Mouse (Mus musculus): ENCODE measurements around the gene Cyp2d11. TPM values are rescaled to one million over a fixed set of nuclear protein-coding genes. Genes with fewer than 3 reads are reported as not detected.
A peak's percentile ranks its signal among the peaks of the same experiment; 100 is the strongest.
"Not testable (repeated sequence)": the region's sequence is repeated elsewhere in the genome, so short reads cannot be mapped to it uniquely, and the experiment has no call there.

The Cyp2d11 gene
- polyA plus RNA-seq, 1 experiment from 2014 or later, result not detected

DNA sequence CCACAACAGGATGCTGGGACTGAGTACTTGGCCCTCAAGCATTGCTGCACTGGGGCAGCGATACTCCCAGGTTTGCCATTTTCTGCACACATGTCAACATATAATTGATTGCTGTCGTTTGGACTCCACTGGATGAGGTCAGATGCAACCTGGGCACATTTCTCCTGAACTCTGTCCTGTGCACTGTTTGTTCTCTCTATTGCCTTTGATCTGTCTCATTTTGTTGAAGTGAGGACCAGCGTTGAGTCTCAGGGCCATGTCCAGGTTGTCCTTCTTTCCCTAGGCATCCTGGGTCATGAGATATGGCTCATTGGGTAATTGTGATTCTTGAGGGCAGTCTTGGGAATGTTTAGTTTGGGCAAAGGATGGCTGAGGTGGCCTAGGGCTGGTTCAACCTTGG lies 2.1 kb upstream of the Cyp2d11 start:
- WGBS, result 87% methylated on average over 3 of the region's 3 CpGs
- not testable (repeated sequence) for H3K4me2 ChIP-seq (replicated peaks; ENCODE audit: low read depth, low read length); DNase-seq (ENCODE audit: low spot score)

DNA sequence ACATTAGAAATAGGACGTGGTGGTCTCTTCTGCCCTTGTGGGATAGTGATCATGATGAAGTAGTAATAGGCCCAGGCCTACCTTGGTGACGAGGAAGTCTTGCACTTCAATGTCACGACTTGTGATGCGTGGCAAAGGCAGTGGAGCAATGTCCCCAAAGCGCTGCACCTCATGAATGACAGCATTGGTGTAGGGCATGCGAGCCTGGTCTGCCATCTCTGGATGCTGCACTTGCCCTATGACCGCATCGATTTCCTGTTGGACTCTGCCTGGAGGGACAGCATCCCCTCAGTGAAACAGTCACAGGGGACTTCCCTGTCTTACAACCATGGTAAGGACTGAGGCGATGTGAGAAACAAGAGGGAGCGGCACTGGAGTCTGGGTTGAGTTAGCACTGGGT lies 3.9 kb downstream of the Cyp2d11 start:
- H3K9ac ChIP-seq (ENCODE audit: low read depth, low read length); ATAC-seq (ENCODE audit: low FRiP score); DNase-seq (ENCODE audit: low spot score); H3K9me3 ChIP-seq (ENCODE audit: control insufficient read depth, low read length); H3K36me3 ChIP-seq (ENCODE audit: control insufficient read depth, insufficient read depth, low read length); H3K4me2 ChIP-seq (replicated peaks; ENCODE audit: low read depth, low read length); H3K4me1 ChIP-seq (replicated peaks; ENCODE audit: control insufficient read depth, insufficient read depth, low read length); H3K27ac ChIP-seq (ENCODE audit: low read depth, low read length); H3K27me3 ChIP-seq (ENCODE audit: control insufficient read depth, insufficient read depth, low read length); H3K4me3 ChIP-seq (ENCODE audit: low read depth, low read length): not testable (repeated sequence)
- WGBS, result 92% methylated on average over 10 of the region's 10 CpGs

More for the DNA sequence above, 2.1 kb upstream of the Cyp2d11 start:
- ATAC-seq (ENCODE audit: low FRiP score); H3K4me1 ChIP-seq (replicated peaks; ENCODE audit: control insufficient read depth, insufficient read depth, low read length); H3K9me3 ChIP-seq (ENCODE audit: control insufficient read depth, low read length); H3K4me3 ChIP-seq (ENCODE audit: low read depth, low read length); H3K27me3 ChIP-seq (ENCODE audit: control insufficient read depth, insufficient read depth, low read length); H3K27ac ChIP-seq (ENCODE audit: low read depth, low read length); H3K9ac ChIP-seq (ENCODE audit: low read depth, low read length); H3K36me3 ChIP-seq (ENCODE audit: control insufficient read depth, insufficient read depth, low read length): not testable (repeated sequence)

DNA sequence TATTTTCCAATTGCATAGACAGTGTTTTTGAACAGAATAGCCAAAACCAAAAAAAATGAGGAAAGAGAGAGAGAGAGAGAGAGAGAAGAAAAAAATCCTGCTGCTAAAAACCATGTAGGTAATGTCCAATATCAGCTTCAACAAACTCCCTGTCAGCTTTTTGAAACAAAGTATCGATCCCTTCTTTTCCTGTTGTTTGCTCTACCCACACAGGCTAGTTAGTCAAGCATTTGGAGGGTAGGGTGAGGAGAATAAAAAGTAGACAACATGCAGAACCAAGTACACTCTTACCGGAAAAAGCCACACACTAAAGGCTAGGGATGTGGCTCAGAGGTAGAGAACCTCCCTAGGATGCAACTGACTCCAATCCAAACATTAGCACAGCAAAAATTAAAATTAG lies 8.1 kb downstream of the Cyp2d11 start:
- no peaks in the 10 kb centered on the region for H3K4me1 ChIP-seq (replicated peaks; ENCODE audit: control insufficient read depth, insufficient read depth, low read length)
- no peak overlapping the region for H3K27ac ChIP-seq (ENCODE audit: low read depth, low read length)
- no peak overlapping the region for H3K9ac ChIP-seq (ENCODE audit: low read depth, low read length)
- ATAC-seq (ENCODE audit: low FRiP score) (no peak), DNase-seq (ENCODE audit: low spot score) (no peak)
- no peak overlapping the region for H3K4me3 ChIP-seq (ENCODE audit: low read depth, low read length)
- no peak overlapping the region for H3K4me2 ChIP-seq (replicated peaks; ENCODE audit: low read depth, low read length)
- H3K9me3 ChIP-seq (ENCODE audit: control insufficient read depth, low read length), result no peaks in the 10 kb centered on the region
- H3K27me3 ChIP-seq (ENCODE audit: control insufficient read depth, insufficient read depth, low read length), result no peaks in the 10 kb centered on the region
- no peaks in the 10 kb centered on the region for H3K36me3 ChIP-seq (ENCODE audit: control insufficient read depth, insufficient read depth, low read length)
- WGBS, result 94% methylated on average over 2 of the region's 2 CpGs

DNA sequence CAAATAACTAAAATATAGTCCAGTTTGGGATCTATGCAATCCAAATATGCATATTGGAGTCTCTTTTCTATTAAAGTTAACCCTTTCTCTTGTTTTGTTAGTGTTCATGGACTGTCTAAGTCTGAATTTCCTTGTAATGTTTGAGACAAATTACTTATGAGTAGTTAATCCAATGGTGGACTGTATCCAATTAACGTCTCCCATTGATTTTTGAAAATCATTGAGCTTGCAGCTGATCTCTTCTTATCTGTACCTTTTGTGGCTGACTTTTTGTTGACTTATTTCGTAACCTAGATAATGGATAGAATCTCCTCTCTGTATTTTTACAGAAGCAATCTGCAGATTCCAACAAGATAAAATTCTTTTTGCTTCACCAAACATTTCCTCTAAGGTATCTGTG lies 11.4 kb downstream of the Cyp2d11 start:
- WGBS, result 90% methylated on average over 2 of the region's 2 CpGs

DNA sequence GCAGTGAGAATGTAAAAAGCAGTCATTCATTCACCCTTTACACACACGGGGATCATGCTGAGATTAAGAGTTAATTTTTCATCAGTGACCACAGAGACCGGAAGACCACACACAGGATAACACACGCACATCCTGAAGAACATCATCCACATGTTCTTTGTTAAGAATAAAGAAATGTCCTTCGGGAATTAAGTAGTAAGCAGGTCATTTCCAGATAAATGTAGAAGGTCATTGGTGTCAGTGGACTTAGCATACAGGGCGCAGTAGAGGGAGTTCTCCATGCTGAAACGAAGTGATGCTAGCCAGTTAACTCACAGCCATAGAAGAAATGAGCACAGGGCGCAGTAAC lies 13.1 kb downstream of the Cyp2d11 start:
- 39% methylated on average over 7 of the region's 7 CpGs for WGBS
- H3K9ac ChIP-seq (ENCODE audit: low read depth, low read length), result peak overlapping the region; percentile 45; the same call in 1 of the 2 replicates
- no peaks in the 10 kb centered on the region for H3K9me3 ChIP-seq (ENCODE audit: control insufficient read depth, low read length)
- DNase-seq (ENCODE audit: low spot score) (no peak), ATAC-seq (ENCODE audit: low FRiP score) (0 out of 2 replicates have a peak, but pooled peaks have one; percentile 4)
- H3K27ac ChIP-seq (ENCODE audit: low read depth, low read length), result no peak overlapping the region
- peak overlapping the region; percentile 59 for H3K4me2 ChIP-seq (replicated peaks; ENCODE audit: low read depth, low read length)
- H3K27me3 ChIP-seq (ENCODE audit: control insufficient read depth, insufficient read depth, low read length), result no peaks in the 10 kb centered on the region
- H3K36me3 ChIP-seq (ENCODE audit: control insufficient read depth, insufficient read depth, low read length), result no peaks in the 10 kb centered on the region
- no peaks in the 10 kb centered on the region for H3K4me1 ChIP-seq (replicated peaks; ENCODE audit: control insufficient read depth, insufficient read depth, low read length)
- H3K4me3 ChIP-seq (ENCODE audit: low read depth, low read length), result peak overlapping the region; percentile 30

More for the DNA sequence above, 11.4 kb downstream of the Cyp2d11 start:
- H3K9ac ChIP-seq (ENCODE audit: low read depth, low read length), result no peak overlapping the region
- H3K4me3 ChIP-seq (ENCODE audit: low read depth, low read length), result no peak overlapping the region
- ATAC-seq (ENCODE audit: low FRiP score) (no peak), DNase-seq (ENCODE audit: low spot score) (no peak)
- H3K27ac ChIP-seq (ENCODE audit: low read depth, low read length), result no peak overlapping the region
- no peaks in the 10 kb centered on the region for H3K9me3 ChIP-seq (ENCODE audit: control insufficient read depth, low read length)
- no peaks in the 10 kb centered on the region for H3K27me3 ChIP-seq (ENCODE audit: control insufficient read depth, insufficient read depth, low read length)
- H3K36me3 ChIP-seq (ENCODE audit: control insufficient read depth, insufficient read depth, low read length), result no peaks in the 10 kb centered on the region
- no peak overlapping the region for H3K4me2 ChIP-seq (replicated peaks; ENCODE audit: low read depth, low read length)
- no peaks in the 10 kb centered on the region for H3K4me1 ChIP-seq (replicated peaks; ENCODE audit: control insufficient read depth, insufficient read depth, low read length)

DNA sequence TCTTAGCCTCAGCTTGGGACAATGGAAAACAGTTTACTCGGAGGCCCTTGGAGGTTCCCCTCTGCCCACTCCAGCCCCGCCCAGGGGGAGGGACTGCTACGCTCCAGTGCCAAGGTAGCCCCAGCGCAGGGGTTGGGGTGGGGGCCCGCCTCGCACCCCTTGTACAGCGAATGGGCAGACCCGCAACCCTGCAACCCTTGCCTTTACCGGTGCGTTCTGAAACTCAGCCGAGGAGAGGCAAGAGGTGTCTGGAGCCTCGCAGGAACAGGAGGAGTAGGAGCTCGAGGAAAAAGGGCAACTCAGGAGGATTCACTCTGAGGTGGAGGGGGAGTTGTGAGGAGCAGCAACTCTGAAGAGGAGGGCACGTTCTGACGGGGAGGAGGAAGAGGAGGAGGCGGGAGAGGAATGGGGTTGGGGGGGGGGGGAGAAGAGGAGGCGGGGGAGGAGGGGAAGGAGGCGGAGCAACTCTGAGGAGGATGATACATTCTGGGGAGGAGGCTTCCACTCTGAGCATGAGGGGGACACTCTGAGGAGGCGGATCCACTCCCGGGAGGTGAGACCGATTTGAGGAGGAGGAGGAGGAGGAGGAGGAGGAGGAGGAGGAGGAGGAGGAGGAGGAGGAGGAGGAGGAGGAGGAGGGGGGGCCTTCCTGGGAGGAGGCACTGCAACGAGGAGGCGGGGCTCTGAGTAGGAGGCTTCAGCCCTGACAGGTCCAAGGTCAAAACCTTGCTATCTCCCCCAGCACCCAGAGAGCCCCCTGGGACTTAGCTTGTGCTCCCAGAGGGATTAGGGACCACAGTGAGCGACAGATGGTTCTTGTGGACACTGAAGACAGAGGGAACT lies 13.7 kb downstream of the Cyp2d11 start, which contains the start of gene Cyp2d22:
Gene Cyp2d22 (minus strand): TSS at position 390 of the 843 bp plus-strand sequence.
- Histone ChIP-seq H3K4me3 (ENCODE audit: low read depth, low read length) (peak within 1 kb of the TSS; percentile 30), H3K36me3 (ENCODE audit: control insufficient read depth, insufficient read depth, low read length) (no peaks in the 10 kb centered on the region), H3K9me3 (ENCODE audit: control insufficient read depth, low read length) (no peaks in the 10 kb centered on the region), H3K27me3 (ENCODE audit: control insufficient read depth, insufficient read depth, low read length) (no peaks in the 10 kb centered on the region), H3K27ac (ENCODE audit: low read depth, low read length) (no peak within 1 kb of the TSS), H3K9ac (ENCODE audit: low read depth, low read length) (peak within 1 kb of the TSS; percentile 49; the same call in 1 of the 2 replicates), H3K4me2 (replicated peaks; ENCODE audit: low read depth, low read length) (peak within 1 kb of the TSS; percentile 59), H3K4me1 (replicated peaks; ENCODE audit: control insufficient read depth, insufficient read depth, low read length) (no peaks in the 10 kb centered on the region)
- peak; percentile 70 for ATAC-seq (ENCODE audit: low FRiP score)
- peak; percentile 58 for DNase-seq (ENCODE audit: low spot score)
- 2% methylated on average over 16 of the region's 24 CpGs for WGBS

DNA sequence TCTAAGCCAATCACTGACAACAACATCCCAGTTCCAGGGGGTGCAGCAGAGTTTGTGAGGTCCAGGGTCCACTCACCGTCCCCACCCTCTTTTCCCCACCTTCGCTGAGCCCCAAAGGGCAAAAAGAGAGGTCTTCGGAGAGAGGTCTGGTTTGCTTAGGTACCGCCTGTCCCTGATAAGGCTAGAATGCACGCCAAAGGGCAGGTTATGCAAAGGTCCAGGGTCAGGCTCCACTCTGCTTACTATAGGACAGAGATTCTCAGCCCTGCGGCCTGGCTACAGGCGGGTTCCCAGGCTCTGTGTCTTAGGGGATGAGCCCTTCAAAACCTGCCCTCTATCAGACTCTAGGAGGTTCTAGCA lies 14.3 kb downstream of the Cyp2d11 start:
- WGBS, result 18% methylated on average over 7 of the region's 7 CpGs
- Histone ChIP-seq H3K9ac (ENCODE audit: low read depth, low read length) (no peak overlapping the region), H3K4me1 (replicated peaks; ENCODE audit: control insufficient read depth, insufficient read depth, low read length) (no peaks in the 10 kb centered on the region), H3K9me3 (ENCODE audit: control insufficient read depth, low read length) (no peaks in the 10 kb centered on the region), H3K27ac (ENCODE audit: low read depth, low read length) (no peak overlapping the region), H3K4me2 (replicated peaks; ENCODE audit: low read depth, low read length) (peak overlapping the region; percentile 59), H3K4me3 (ENCODE audit: low read depth, low read length) (peak overlapping the region; percentile 30), H3K36me3 (ENCODE audit: control insufficient read depth, insufficient read depth, low read length) (no peaks in the 10 kb centered on the region), H3K27me3 (ENCODE audit: control insufficient read depth, insufficient read depth, low read length) (no peaks in the 10 kb centered on the region)
- DNase-seq (ENCODE audit: low spot score) (no peak), ATAC-seq (ENCODE audit: low FRiP score) (no peak)

DNA sequence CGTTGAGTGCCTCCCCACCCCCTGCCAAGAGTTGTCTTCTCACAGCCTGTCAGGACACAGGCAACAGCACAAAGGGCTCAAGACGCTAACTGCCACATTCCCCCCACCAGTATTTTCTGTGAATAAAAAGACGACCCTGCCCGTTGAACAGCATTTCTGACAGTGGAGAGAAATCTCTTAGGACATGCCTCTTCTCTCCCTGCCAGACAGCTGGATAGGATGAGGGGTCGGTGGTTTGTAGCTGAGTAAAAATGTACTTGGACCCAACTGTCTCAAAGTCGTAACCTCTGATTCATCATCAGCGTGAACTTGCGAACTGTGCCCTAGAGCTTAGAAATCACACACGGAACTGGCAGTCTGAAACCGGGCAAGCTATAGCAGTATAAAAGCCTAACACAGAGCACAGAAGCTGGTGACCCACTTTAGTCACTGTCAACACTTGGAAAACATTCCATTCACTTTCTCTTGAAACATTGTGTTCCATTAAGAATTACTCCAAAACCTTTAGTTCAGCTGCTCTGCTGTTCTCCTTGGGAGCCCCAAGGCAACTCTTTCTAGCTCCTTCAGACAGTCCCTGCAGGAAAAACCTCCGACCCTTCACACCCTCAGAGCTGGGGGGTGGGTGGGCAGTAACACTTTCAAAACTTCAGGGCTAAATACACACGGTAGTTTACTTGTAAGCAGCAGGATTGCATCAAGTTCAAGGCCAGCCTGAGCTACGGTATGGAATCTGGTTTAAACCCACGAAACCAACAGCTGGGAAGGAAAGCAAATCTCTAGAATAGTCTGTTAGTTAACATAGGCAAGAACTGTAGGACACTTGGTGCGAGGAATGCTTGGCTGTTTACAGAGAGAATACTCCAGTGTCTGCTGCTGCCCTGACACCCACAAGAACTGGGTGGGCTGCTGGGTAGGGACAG lies 15.3 kb downstream of the Cyp2d11 start:
- no peak overlapping the region for H3K4me3 ChIP-seq (ENCODE audit: low read depth, low read length)
- no peaks in the 10 kb centered on the region for H3K9me3 ChIP-seq (ENCODE audit: control insufficient read depth, low read length)
- H3K4me1 ChIP-seq (replicated peaks; ENCODE audit: control insufficient read depth, insufficient read depth, low read length), result no peaks in the 10 kb centered on the region
- ATAC-seq (ENCODE audit: low FRiP score), result no peak
- no peaks in the 10 kb centered on the region for H3K36me3 ChIP-seq (ENCODE audit: control insufficient read depth, insufficient read depth, low read length)
- H3K27ac ChIP-seq (ENCODE audit: low read depth, low read length), result no peak overlapping the region
- WGBS, result 48% methylated on average over 15 of the region's 15 CpGs
- H3K4me2 ChIP-seq (replicated peaks; ENCODE audit: low read depth, low read length), result no peak overlapping the region
- H3K27me3 ChIP-seq (ENCODE audit: control insufficient read depth, insufficient read depth, low read length), result no peaks in the 10 kb centered on the region
- H3K9ac ChIP-seq (ENCODE audit: low read depth, low read length), result no peak overlapping the region
- DNase-seq (ENCODE audit: low spot score), result no peak
